Mouse (Mus musculus) left cerebral cortex, adult 9 months (tissue): ENCODE measurements at regions not wholly inside any gene's neighbourhood (a gene's known extent, or its start where the extent isn't known, plus 50 kb on each side); places are given as distances from the start of the nearest gene placed in this dataset.

Source experiments
- DNase-seq, 2 experiments: peaks; one replicate each; pipeline ENCODE4 v3.0.0; 2022; ENCODE audit warnings: low spot score in 2 of 2

DNA sequence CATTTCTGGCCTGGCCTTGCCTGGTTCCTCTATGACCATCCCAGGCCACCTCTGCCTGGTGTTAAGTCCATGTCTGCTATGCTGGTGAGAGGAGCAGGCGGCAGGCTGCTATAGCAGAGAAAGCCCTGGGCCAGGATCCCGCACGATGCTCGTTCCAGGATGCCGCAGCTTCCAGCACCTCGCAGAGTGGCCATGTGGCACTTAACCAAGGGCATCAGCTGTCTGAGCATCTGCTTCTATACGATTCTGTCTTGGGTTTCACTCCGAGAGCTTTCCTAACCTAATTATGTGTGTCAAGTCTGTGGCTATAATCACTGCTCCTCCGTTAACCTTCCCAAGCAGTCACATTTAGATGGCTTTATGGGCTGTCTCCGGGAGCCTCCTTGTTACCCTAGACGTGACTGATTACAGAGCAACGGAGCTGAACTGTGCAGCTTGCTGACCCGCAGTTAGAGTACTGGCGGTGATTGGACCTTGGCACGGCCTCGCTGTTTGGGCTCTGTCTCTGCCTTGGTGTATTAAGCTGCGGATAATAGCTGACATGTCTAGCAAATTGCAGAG lies 64.4 kb downstream of the Ackr3 start:
- DNase-seq: no peak

- no peak for DNase-seq
Observed at GRCm38 (mm10) chr1:90268951-90269350, 65.2 kb downstream of the Ackr3 start.

GRCm38 (mm10) chr1:90269836-90270235 lies 66.1 kb downstream of the Ackr3 start:
- no peak for DNase-seq

DNA sequence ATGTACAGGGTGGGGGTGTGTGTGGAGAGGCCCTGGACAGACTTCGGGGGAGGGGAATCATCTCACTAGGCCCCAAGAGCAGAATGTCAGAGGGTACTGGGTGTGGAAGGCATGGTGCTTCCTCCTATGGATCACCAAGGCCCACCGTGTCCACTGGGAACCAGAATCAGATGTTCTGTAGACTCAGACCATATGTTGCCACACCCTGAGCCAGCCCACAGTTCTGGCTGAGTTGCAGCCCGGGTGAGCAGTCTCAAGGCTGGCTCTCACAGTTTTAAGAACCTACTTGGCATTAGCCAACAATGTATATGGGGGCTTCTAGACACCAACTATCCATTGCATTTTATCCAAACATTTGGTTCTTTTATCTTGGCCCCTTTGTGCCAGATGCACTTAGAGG lies 67.5 kb downstream of the Ackr3 start:
- peak in 1 of 2 experiments; percentile 43 for DNase-seq

- no peak for DNase-seq
Observed at GRCm38 (mm10) chr1:90272411-90272810, 68.6 kb downstream of the Ackr3 start.

DNA sequence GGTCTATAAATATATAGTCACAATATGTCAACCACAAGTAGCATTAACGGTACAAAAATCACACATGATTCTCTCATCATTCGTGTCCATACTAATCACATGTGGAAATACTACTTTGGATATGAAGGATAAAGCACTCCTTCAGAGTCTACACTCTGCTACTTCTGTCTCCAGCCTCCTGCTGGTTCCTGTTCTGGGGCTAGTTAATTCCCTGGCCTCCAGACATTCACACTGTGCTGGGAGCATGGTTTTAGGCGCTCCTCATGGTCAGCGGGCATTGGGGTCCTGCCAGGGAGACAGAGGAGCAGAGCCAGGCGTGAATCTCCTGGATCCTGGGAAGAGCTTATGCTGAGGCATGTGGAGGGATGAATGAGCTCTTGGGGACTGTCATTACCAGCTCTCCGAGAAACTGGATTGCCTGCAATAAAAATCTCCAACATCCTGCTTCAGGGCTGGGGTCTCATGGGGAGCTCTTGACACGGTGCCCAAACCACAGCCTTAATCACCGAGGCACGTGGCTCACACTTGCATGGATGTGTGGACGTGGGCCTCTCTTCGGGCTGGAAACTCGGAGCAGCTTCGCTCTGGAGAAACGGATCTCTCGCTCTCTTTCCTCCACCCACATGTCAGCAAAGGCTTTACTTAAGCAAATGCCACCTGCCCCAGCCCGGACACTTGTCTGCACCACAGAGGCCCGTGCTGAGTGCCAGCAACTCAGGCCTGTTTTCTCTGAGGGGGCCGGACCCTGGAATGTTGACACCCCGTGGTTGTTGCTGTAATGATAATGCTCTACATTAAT lies 69.2 kb downstream of the Ackr3 start:
- no peak for DNase-seq

DNA sequence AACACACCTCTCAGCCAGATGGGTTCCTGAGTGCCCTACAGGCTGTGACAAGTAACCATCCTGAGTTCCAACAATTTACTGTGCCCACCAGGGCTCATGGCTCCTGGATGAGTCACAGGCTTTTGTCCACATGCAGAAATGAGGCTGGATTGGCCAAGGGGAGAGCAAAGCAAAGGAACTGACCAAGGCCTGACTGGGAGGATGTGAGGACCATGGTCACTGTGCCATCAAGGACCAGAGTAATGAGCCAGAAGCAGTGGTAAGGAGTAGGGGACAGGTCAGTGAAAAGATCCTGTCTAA lies 69.8 kb downstream of the Ackr3 start:
- DNase-seq: no peak

DNA sequence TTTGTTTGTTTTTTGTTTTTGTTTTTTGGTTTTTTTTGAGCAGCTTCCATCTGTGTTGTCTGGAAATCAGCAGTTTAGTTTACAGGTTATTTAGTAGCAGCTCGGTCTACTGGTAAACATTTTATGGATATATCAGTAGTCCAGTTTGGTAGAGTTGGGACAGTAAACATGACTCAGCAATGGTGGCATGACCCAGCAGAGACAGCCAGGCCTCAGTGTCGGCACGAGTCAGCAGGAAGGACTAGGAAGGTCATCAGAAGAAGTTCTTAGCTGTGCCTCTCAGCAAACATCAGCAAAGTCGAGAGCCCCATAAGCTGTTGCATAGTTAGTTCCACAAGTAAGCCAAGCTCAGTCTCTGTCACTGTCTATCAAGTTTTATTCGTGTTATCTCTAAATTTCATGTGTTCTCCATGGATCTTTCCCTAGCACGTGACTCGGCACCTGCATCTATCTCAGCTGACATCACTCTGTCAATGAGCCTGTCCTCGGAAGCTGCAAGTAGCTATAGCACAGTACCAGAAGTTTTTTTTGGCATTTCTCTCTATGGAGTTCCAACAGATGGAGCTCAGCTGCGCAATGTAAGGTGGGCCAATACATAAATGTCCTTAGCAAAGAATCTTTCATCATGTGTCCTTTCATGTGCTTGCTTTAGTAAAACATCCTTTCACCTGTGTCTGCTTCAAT lies 71.3 kb downstream of the Ackr3 start:
- DNase-seq: peak in 1 of 2 experiments; percentile 48

DNA sequence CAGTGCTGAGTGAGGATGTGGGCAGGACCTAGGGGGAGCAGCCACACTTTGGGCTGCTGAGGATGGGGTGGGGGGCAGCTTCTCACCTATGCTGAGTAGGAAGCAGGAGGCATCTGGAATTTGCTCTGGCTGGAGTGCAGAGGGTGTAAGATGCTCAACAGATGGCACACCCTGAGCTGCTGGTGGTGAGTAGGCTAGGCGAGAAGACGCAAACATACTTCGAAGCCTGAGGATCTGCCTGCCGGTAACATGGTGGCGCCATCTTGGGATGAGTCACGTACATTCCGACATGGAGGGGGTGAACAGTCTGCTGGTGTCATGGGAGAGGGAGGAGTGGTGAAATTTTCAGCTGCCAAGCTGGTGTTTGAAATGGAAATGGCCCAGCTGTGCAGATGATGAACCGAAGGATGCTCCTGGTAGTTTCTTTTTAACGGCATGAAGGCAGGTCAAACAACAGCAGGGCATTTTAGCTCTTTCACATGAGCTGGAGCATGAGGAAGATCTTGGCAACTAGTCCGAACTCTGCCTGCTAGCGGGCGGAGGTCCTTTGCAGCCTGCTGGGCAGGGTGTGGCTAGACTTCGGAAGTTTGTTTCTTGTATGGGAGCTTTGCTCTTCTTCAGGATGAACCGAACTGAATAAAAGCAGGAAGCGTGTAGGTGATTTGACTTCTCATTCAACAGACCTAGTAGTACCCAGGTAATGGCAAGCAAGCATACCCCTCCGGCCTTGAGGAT lies 72.2 kb downstream of the Ackr3 start:
- peak; percentile 73 to 87 for DNase-seq

GRCm38 (mm10) chr1:90277486-90278255 lies 73.9 kb downstream of the Ackr3 start:
- no peak for DNase-seq

DNA sequence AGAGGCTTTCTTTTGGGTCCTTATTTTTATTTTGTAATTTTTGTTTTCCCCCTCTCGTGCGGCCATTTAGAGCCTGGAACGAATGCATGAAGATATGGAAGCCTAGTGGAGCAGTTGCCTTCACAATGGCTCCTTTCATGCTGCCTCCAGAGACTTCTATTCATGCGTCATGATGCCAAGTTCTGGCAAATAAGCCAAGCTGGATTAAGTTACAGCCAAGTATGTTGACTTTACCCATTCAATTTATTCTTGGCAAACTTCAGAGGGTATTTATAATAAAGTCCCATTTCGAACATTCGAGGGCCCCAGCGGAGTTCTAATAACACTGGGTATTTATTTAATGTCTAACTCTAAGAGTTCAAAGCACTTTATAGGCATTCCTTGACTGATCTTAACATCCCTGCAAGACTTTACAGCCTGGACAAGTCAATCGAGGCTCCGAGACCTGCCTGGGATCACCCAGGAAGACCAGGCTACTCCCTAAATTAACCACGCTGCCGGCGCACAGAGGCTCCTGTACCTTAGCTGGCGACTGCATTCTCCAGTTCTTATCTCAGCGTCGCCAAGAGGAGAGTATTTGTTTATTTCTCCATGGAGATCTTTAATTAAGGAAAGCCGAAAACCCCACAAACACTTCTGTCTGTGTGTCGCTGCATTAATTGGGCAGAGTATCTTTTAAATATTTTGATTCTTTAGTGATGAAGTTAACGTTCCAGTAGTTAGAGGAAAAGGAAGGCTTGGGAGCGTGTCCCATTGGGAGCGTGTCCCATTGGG lies 75.5 kb downstream of the Ackr3 start:
- DNase-seq: no peak

DNA sequence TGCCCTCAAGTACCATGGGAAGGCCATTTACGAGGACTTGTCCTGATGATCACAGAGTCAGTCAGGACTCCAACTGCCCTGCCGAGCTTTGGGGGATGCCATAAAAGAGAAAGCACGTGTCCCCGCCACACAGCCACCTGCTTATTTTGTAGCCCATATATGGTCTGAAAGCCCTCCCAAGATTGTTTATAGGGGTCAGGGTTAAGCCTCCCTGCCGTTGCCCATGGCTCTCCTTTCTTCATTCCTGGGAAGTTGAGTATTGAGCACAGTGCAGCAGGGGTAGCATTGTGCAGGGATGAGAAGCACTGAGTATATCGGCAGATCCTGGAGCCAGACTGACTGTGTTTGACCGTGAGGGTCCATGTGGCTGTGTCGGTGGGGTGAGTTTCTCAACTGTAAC lies 76.4 kb downstream of the Ackr3 start:
- DNase-seq: no peak

GRCm38 (mm10) chr1:90281255-90281654 lies 77.5 kb downstream of the Ackr3 start:
- DNase-seq: no peak

DNA sequence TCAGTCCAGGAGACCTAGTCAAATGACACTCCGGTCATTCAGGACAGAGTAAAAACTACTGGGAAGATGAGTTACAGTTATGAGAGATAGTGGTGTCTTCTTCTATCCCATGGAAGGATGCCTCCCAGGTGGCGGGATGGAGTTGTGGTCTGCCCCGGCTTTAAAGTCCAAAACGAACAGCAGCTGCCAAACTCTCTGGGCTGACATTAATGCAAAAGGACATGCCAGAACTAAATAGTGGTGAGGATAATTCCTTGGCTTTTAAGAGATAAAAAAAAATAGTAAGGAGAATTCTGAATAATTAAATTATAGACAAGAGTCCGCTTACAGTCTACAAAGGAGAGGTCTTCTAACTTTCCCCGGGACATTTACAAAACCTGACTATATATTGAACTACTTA lies 78.2 kb downstream of the Ackr3 start:
- DNase-seq: no peak

GRCm38 (mm10) chr1:90282367-90282766 lies 78.6 kb downstream of the Ackr3 start:
- no peak for DNase-seq

DNA sequence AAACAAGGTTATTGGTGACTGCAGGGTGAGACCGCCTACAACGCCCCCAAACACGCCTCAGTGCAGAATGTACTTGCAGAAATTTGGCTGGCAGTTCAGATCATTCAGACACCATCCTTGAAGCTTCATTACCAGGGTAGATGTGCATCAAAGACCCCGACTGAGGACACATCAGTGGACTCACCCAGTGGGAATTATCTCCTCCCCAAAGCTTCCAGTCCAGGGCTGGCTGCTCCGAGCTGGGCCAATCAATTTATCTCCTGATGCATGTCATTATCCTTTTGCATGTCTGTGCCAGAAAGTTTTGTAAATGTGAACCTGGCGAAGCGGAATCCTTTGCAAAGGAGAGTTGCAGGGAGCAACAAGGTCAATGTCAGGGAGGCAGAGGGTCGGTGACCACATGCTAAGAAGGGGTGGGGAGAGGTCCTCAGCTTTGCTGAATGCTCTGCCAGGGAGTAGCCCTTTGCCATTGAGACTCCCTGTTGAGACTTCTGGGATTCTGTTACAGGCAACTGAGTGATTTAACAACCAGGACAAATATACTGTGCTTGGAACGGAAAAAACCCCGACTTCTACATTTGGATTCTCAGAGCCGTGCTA lies 79.5 kb downstream of the Ackr3 start:
- DNase-seq: no peak

DNA sequence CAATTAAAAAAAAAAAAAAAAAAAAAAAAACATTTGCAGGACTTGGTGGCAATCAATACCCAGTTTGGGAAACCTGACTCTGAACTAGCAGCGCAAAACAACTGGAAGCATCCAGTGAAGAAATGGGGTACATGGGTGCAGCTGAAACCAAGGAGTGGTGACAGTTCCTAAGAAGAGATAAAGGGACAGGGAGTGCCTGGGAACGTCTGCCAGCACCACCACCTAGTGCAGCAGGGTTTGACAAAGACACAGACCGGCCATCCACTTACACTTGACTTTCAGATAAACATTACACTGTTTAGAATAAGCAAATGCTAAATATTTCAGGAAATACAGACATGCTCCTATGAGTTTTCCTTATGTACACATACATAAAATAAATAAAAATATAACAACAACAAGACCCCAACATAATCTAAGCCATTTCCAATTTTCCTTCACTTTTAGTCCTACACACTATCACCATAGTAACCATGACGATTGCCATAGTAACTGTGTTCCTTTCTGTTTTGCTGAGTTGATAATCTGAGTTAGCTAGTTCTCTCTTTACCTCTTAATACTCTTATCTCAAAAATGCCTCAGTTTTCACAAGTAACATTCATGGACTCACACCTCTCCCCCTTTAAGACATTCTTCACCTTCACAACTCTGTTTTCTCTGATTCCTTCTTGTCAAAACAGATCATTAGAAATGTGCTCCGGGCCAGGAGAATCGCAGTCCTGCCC lies 80.3 kb downstream of the Ackr3 start:
- DNase-seq: no peak

GRCm38 (mm10) chr1:90285318-90285717 lies 81.5 kb downstream of the Ackr3 start:
- no peak for DNase-seq

DNA sequence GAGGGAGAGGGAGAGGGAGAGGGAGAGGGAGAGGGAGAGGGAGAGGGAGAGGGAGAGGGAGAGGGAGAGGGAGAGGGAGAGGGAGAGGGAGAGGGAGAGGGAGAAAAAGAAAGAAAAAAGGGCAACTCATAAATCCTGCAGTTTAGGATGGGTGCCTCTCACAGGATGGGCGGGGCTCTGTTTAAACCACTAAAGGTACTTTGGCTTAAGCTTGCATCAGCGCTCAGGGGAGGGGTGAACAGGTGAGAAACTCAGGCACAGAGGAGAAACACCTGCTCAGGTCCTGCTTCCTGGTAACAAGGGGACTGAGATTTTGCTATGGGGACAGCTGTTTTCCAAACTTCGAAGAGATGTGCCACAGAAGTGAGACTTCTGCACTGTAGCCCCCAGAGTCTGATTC lies 83.5 kb downstream of the Ackr3 start:
- DNase-seq: no peak
